Mouse (Mus musculus) A20 (cell line): ENCODE results near the gene Slc30a1.
A peak's percentile ranks its signal among the peaks of the same experiment; 100 is the strongest.

Experiments used
- DNase-seq: peaks from one replicate; pipeline ENCODE4 v3.0.0-alpha.2; 2011; ENCODE audit warnings: low read depth, low spot score

Gene Slc30a1

GRCm38 (mm10) chr1:191943638-191944037 is 37.1 kb downstream of the Slc30a1 start:
- DNase-seq = no peak

GRCm38 (mm10) chr1:191945341-191945740 is 38.8 kb downstream of the Slc30a1 start:
- DNase-seq = no peak

- DNase-seq = no peak
Measured at GRCm38 (mm10) chr1:191945756-191946155, 39.2 kb downstream of the Slc30a1 start.

- DNase-seq = no peak
Measured at GRCm38 (mm10) chr1:191946261-191946660, 39.7 kb downstream of the Slc30a1 start.

GRCm38 (mm10) chr1:191946835-191947234 is 40.3 kb downstream of the Slc30a1 start:
- no peak for DNase-seq

GRCm38 (mm10) chr1:191947796-191948195 is 41.2 kb downstream of the Slc30a1 start:
- no peak for DNase-seq

GRCm38 (mm10) chr1:191948600-191948999 is 42.0 kb downstream of the Slc30a1 start:
- DNase-seq = peak; percentile 42

GRCm38 (mm10) chr1:191950611-191951010 is 44.0 kb downstream of the Slc30a1 start:
- no peak for DNase-seq

GRCm38 (mm10) chr1:191952733-191953335 is 46.3 kb downstream of the Slc30a1 start:
- no peak for DNase-seq

- DNase-seq = no peak
Measured at GRCm38 (mm10) chr1:191955101-191955500, 48.5 kb downstream of the Slc30a1 start.

GRCm38 (mm10) chr1:191956261-191956660 is 49.7 kb downstream of the Slc30a1 start:
- DNase-seq = no peak

- DNase-seq = no peak
Measured at GRCm38 (mm10) chr1:191956871-191957270, 50.3 kb downstream of the Slc30a1 start.

GRCm38 (mm10) chr1:191957321-191957720 is 50.8 kb downstream of the Slc30a1 start:
- no peak for DNase-seq

- no peak for DNase-seq
Measured at GRCm38 (mm10) chr1:191960946-191961345, 54.4 kb downstream of the Slc30a1 start.
